Mouse (Mus musculus): ENCODE data around the gene Sumf2. TPM values are rescaled to one million over a fixed set of nuclear protein-coding genes. Genes with fewer than 3 reads are reported as not detected.

Sumf2 gene
- polyA plus RNA-seq, 1 experiment from 2014 or later = 112 TPM

DNA sequence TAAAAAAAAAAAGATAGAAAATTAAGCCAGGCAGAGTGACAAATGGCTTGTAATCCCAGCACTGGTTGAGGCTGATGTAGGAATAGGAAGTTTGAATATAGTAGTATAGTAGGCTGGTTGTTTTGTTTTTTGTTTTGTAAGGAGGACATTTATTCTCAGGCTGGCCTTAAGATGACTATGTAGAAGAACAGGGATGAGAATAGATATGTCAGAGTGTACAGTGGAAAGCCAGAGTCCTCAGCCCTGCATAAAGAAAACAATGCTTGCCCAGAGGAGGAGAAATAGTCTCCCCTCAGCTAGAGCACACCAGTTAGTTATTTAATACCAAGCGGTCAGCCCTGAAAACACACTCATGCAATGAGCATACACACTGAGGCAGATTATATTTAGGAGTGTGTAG is 51.7 kb downstream of the Sumf2 start, which contains the start of gene Phkg1:
Gene Phkg1 (minus strand): TSS at position 101 of the 400 bp plus-strand sequence.
- no peaks in the 10 kb centered on the region for H3K27me3 ChIP-seq
- DNase-seq (ENCODE audit: low read depth, low spot score) = no peak
- no peak for ATAC-seq
- CTCF ChIA-PET = interaction anchor here (1.3 kb wide), 1 partner anchor 11 kb away, joined by 3 read pairs; no protein-coding TSS in a partner anchor
- in situ Hi-C loops (cut with MboI; ENCODE audit: low pct_unique_long_range_greater_than_20kb) = no loop called here
- TF ChIP-seq CTCF (IDR thresholded peaks at IDR 0.05) = no peak
- POLR2A ChIA-PET = no interaction called here

DNA sequence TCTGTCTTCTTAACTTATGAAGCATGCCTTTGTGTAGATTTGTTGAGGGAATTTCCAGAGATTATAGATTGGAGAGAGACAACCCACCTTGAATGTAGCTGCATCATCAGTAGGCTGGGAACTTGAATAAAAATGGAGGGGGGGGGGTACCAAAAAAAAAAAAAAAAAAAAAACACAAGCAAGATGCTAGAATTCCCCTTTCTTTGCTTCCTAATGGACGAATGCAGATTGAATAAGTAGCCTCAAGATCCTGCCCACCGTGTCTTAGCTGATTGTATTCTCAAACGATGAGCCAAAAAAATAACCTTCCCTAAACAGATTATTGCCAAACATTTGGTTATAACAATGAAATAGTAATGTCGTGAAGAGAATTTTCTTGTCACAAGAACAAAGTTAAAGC is 61.0 kb downstream of the Sumf2 start:
- POLR2A ChIA-PET = interaction anchor here (1.1 kb wide), 1 partner anchor 23 kb away, joined by 3 read pairs; no protein-coding TSS in a partner anchor
- ATAC-seq (no peak), DNase-seq (ENCODE audit: low read depth, low spot score) (no peak)
- in situ Hi-C loops (cut with MboI; ENCODE audit: low pct_unique_long_range_greater_than_20kb) = no loop called here
- TF ChIP-seq CTCF (IDR thresholded peaks at IDR 0.05) = no peak
- no peaks in the 10 kb centered on the region for H3K27me3 ChIP-seq
- CTCF ChIA-PET = interaction anchor here (1.4 to 1.6 kb wide), 3 partner anchors 14 to 33 kb away, joined by 4 to 7 read pairs (median 4); no protein-coding TSS in a partner anchor

DNA sequence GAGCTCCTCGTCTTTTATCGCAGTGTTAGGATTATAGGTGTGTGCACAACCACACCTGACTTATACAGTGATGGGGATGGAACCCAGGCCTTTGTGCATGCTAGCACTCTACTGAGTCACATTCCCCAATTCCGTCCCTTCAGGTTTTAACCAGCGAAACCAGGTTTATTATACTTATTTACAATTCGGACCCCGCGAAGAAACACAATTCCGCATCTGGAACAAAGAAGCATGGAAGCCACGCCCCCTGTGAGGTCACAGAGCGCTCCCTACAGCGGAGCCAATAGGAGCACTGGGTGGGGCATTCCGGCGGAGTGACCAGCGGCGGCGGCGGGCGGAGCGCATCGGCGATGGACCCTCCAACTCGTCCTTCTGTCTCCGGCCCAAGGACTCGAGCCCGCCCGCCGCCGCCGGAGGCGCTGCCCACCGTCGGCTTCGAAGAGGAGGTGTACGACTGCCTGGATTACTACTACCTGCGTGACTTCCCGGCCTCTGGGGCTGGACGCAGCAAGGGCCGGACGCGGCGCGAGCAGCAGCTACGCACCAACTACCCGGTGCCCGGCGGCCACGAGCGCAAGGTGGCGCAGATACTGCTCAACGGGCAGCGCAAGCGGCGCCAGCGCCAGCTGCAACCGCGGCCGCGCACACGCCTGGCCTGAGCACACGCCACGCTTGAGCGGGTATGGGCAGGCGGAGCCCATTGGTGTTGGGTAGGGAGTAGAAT is 61.6 kb downstream of the Sumf2 start, which contains the start of gene Nupr1l:
Gene Nupr1l (plus strand): TSS at position 299 of the 724 bp plus-strand sequence.
- in situ Hi-C loops (cut with MboI; ENCODE audit: low pct_unique_long_range_greater_than_20kb) = no loop called here
- POLR2A ChIA-PET = interaction anchor here (0.5 to 1.3 kb wide), 5 partner anchors 9 to 99 kb away, joined by 3 to 4 read pairs (median 3); no protein-coding TSS in a partner anchor
- TF ChIP-seq CTCF (IDR thresholded peaks at IDR 0.05) = peak; percentile 79
- H3K27me3 ChIP-seq = no peaks in the 10 kb centered on the region
- ATAC-seq (peak; percentile 99), DNase-seq (ENCODE audit: low read depth, low spot score) (peak; percentile 34)
- CTCF ChIA-PET = interaction anchor here (1.4 to 1.6 kb wide), 3 partner anchors 13 to 32 kb away, joined by 4 to 7 read pairs (median 4); no protein-coding TSS in a partner anchor

DNA sequence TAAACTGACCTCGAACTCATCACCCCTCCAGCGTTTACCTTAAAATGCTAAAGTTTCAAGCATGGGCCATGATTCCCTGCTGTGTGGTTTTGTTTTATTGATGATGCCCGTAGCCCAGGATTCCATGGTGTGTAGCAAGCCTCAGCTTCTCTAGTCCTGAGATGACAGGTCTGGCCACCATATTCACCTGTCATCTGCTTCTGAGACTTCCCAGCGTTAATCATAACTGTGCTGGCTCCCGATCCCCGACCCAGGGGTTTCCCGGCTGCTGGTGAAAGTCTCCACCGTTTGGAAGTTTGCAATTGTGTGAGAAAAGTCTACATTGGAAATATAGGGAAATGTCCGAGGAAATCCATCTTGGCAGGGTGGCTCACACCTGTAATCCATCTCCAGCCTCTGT is 62.4 kb downstream of the Sumf2 start:
- H3K27me3 ChIP-seq = no peaks in the 10 kb centered on the region
- DNase-seq (ENCODE audit: low read depth, low spot score) = no peak
- CTCF ChIA-PET = interaction anchor here (1.1 to 1.5 kb wide), 2 partner anchors 11 to 32 kb away, joined by 3 to 7 read pairs; partner anchors contain the start of gene Phkg1
- no peak for TF ChIP-seq CTCF (IDR thresholded peaks at IDR 0.05)
- ATAC-seq = no peak
- POLR2A ChIA-PET = interaction anchor here (0.5 to 1.3 kb wide), 4 partner anchors 10 to 99 kb away, joined by 3 to 4 read pairs (median 3); no protein-coding TSS in a partner anchor
- in situ Hi-C loops (cut with MboI; ENCODE audit: low pct_unique_long_range_greater_than_20kb) = no loop called here

DNA sequence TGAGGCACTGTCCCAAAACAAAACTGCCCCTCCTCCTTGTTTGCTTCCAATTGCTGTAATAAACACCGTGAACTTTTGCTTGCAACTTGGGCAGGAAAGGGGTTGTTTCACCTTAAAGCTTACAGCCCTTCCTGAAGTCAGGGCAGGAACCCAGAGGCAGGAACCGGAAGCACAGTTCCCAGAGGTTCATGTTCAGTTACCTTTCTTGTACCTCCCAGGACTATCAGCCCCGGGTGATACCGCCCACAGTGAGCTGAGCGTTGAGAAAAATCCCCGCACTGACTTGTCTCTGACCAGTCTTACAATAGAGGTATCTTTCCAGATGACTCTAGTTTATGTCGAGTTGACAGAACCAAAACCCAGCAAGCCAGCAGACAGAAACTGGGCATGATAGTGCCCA is 62.8 kb downstream of the Sumf2 start:
- ATAC-seq (no peak), DNase-seq (ENCODE audit: low read depth, low spot score) (no peak)
- POLR2A ChIA-PET = interaction anchor here (0.6 to 1.3 kb wide), 3 partner anchors 12 to 62 kb away, joined by 3 to 5 read pairs (median 4); no protein-coding TSS in a partner anchor
- CTCF ChIA-PET = interaction anchor here (1.1 kb wide), 1 partner anchor 11 kb away, joined by 3 read pairs; the partner anchor contains the start of gene Phkg1
- no peaks in the 10 kb centered on the region for H3K27me3 ChIP-seq
- TF ChIP-seq CTCF (IDR thresholded peaks at IDR 0.05) = no peak
- in situ Hi-C loops (cut with MboI; ENCODE audit: low pct_unique_long_range_greater_than_20kb) = no loop called here

Other genes starting within 250 kb of the Sumf2 start
- 5.5 TPM for gene Zfp11, start 176.9 kb upstream of the Sumf2 start, polyA plus RNA-seq (2021)
- gene Sept14, start 138.5 kb upstream of the Sumf2 start, polyA plus RNA-seq (2021) = 0.09 TPM
- 76.7 TPM for gene Mrps17, start 131.5 kb upstream of the Sumf2 start, polyA plus RNA-seq (2021)
- gene Nipsnap2, start 121.9 kb upstream of the Sumf2 start, polyA plus RNA-seq (2021) = 244 TPM
- gene Psph, start 59.5 kb upstream of the Sumf2 start, polyA plus RNA-seq (2021) = 153 TPM
- gene Chchd2, start 40.5 kb downstream of the Sumf2 start, polyA plus RNA-seq (2021) = 686 TPM
- gene Zbed5, start 48.7 kb downstream of the Sumf2 start, polyA plus RNA-seq (2021) = 4.0 TPM
- gene Phkg1, start 51.6 kb downstream of the Sumf2 start, polyA plus RNA-seq (2021) = 4.4 TPM
- 5.8 TPM for gene Nupr1l, start 61.6 kb downstream of the Sumf2 start, polyA plus RNA-seq (2021)
- 32.3 TPM for gene Vkorc1l1, start 95.0 kb downstream of the Sumf2 start, polyA plus RNA-seq (2021)
- 63.8 TPM for gene Gusb, start 156.1 kb downstream of the Sumf2 start, polyA plus RNA-seq (2021)
- 83.6 TPM for gene Asl, start 182.3 kb downstream of the Sumf2 start, polyA plus RNA-seq (2021)
- gene Crcp, start 182.3 kb downstream of the Sumf2 start, polyA plus RNA-seq (2021) = 39.7 TPM
- gene Tpst1, start 226.3 kb downstream of the Sumf2 start, polyA plus RNA-seq (2021) = 18.3 TPM

Data from Patski (cell line).